Mouse (Mus musculus): ENCODE measurements around the gene Cuedc1. TPM values are rescaled to one million over a fixed set of nuclear protein-coding genes. Genes with fewer than 3 reads are reported as not detected.

The Cuedc1 gene
- polyA plus RNA-seq, 1 experiment from 2014 or later = 43.4 TPM

DNA sequence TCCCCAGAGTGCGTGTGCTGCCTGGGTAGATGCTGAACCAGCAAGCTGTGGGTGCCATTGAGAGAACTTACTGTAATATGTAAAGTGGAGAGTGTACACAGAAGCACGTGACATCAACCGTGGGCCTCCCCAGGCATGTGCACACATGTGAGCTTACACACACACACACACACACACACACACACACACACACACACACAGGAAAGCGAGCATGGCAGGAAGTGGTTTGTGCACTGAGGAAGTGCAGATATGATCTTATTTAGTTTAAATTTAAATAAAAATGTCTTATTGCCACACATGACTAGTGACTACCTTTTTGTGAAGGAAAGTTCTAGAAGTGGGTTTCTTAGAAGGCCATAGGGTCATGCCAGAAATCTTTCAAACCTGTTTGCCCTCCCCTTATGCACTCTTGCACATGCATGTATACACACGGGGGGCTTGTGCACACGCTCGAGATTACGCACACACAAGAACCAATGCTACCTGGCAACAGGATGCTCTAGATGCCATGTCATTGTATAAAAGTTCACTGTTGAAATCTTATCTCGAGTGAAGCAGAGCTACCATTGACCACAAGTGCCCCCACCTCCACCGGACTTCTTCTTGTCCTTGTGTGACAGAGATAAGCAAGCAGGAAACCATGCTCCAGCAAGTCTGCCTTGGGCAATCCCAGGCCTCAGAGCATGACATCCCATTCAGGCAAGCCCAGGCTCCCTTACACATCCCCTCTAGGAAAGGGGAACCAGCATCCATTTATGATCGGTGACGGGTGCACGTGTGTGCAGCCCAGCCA, 47.6 kb downstream of the Cuedc1 start:
- no peaks in the 10 kb centered on the region for H3K9me3 ChIP-seq
- no peak for ATAC-seq (replicated peaks)
- no peak overlapping the region for H3K9ac ChIP-seq (replicated peaks)
- 89% methylated on average over 13 of the region's 13 CpGs for WGBS
- H3K4me1 ChIP-seq = peaks cover 32% of the 10 kb centered on the region
- no peaks in the 10 kb centered on the region for H3K27me3 ChIP-seq
- 0 out of 2 replicates have a peak, but pooled peaks cover 4% of the 10 kb centered on the region for H3K36me3 ChIP-seq
- H3K27ac ChIP-seq (replicated peaks) = no peak overlapping the region
- no peak overlapping the region for H3K4me3 ChIP-seq
- H3K4me2 ChIP-seq (replicated peaks) = no peak overlapping the region

DNA sequence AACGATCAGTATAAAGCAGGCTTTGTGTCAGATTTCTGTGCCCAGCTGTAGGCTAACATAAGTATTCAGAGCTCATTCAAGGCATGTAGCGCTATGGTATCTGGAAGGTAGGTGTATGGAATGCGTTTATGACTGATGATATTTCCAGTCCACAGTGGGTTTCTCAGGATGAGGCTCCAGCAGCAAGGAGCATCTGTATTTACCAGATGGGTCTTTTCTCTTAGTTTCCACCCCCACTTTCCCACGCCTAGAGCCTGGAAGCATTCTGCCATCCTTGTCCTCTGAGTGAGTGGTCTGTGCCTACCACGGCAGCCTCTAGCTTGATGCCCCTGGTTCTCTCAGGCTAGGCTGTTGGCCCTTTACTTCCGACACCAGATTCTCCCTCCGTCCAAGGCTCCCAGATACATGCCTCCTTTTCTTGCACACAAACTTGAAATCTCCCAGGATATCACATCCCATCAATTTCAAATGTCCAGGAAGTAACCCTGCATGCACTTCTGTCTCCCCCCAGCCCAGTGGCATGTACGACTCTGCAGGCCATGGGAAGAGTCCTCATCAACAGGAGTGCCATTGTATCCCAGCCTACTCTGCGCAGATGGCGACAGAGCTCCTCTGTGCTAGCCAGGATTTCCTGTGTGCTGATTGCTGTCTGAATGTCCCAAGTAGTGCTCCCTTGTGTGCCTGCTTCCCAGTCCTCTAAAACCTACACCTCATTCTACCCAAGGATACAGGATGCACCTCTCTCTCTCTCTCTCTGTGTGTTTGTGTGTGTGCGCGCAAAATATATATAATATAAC, 48.6 kb downstream of the Cuedc1 start:
- H3K4me1 ChIP-seq = peaks cover 32% of the 10 kb centered on the region

DNA sequence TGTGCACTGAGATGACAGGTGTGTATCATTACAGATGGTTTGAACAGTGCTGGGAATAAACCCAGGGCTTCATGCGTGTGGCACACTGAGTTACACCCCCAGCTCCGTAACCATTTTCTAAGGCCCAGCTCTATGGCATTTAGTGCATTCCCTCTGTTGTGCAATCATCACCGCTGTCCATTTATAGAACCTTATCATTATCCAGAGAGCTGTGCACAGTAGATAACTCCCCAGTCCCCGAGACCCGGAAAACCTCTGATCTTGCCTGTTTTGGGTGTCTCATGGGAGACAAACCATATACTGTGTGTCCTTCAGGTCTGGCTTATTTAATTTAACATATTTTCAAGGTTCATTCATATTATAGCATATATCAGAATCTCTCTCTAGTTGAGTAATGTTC, 49.5 kb downstream of the Cuedc1 start:
- no peak overlapping the region for H3K4me3 ChIP-seq
- H3K4me2 ChIP-seq (replicated peaks) = no peak overlapping the region
- no peaks in the 10 kb centered on the region for H3K27me3 ChIP-seq
- peaks cover 34% of the 10 kb centered on the region for H3K4me1 ChIP-seq
- ATAC-seq (replicated peaks) = no peak
- H3K27ac ChIP-seq (replicated peaks) = no peak overlapping the region
- no peak overlapping the region for H3K9ac ChIP-seq (replicated peaks)
- H3K36me3 ChIP-seq = 0 out of 2 replicates have a peak, but pooled peaks cover 4% of the 10 kb centered on the region
- H3K9me3 ChIP-seq = no peaks in the 10 kb centered on the region
- 89% methylated on average over 5 of the region's 5 CpGs for WGBS

More for the DNA sequence above, 48.6 kb downstream of the Cuedc1 start:
- H3K27ac ChIP-seq (replicated peaks) = no peak overlapping the region
- H3K9me3 ChIP-seq = no peaks in the 10 kb centered on the region
- no peak overlapping the region for H3K4me2 ChIP-seq (replicated peaks)
- no peak for ATAC-seq (replicated peaks)
- no peak overlapping the region for H3K4me3 ChIP-seq
- H3K9ac ChIP-seq (replicated peaks) = no peak overlapping the region
- H3K36me3 ChIP-seq = 0 out of 2 replicates have a peak, but pooled peaks cover 4% of the 10 kb centered on the region
- WGBS = 72% methylated on average over 12 of the region's 12 CpGs
- no peaks in the 10 kb centered on the region for H3K27me3 ChIP-seq

DNA sequence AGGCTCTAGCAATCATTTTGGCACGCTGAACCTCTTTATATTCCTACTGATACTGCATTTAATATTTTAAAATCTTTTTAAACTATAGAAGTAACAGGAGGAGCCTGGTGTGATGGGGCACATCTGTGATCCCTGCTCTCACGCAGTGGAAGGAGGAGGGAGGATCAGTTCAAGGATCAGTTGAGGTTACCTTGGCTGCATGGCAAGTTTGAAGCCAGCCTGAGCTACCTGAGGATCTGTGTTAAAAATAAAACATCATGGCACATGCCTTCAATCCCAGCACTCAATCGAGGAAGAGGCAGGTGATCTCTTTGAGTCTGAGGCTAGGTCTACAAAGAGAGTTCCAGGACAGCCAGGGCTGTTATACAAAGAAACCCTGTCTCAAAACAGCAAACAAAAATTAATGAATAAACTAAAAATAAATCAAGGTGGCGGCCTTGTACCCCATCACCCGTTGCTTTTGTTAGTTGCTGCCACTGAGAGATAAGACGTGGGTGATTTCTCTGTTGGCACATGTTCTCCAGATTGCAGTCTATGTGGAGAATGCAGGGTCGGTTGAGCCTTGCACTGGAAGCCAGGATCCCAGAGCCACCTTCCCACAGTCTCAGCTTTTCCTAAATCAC, 50.3 kb downstream of the Cuedc1 start:
- 42% methylated on average over 7 of the region's 7 CpGs for WGBS
- no peak overlapping the region for H3K4me2 ChIP-seq (replicated peaks)
- 0 out of 2 replicates have a peak overlapping the region, but pooled peaks have one; percentile 41 for H3K27ac ChIP-seq (replicated peaks)
- no peaks in the 10 kb centered on the region for H3K27me3 ChIP-seq
- no peak for ATAC-seq (replicated peaks)
- H3K4me1 ChIP-seq = peaks cover 33% of the 10 kb centered on the region
- H3K9ac ChIP-seq (replicated peaks) = no peak overlapping the region
- H3K4me3 ChIP-seq = no peak overlapping the region
- H3K36me3 ChIP-seq = 0 out of 2 replicates have a peak, but pooled peaks cover 2% of the 10 kb centered on the region
- no peaks in the 10 kb centered on the region for H3K9me3 ChIP-seq

DNA sequence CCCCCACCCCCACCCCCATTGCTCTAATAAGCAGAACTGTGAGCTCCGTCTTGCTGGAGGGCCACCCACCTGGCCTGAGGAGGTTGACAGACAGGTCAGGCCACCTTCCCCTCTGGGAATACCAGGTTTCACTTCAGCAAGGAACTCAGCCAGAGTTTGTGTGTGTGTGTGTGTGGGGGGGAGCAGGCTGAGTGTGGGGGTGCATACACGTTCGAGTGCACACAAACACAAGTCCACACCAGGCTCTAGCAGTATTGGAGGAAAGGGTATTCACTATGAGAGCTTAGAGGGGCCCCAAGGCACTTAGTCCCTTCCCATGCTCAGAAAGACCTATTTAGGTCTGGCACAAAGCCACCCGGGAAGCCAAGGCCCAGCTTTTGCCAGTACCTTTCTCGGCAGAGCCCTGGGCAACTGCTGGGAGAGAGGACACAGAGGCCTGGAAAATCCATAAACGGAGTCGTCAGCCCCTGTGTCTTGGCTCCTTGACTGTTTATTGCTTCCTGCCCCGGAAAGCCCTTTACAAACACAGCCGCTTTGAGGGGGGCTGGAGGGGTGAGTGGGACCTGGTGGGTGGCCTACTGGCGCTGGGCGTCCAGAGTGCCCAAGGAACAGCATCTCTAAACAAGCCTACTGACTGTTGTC, 50.9 kb downstream of the Cuedc1 start:
- H3K4me2 ChIP-seq (replicated peaks) = no peak overlapping the region
- peak; percentile 51 for ATAC-seq (replicated peaks)
- H3K27ac ChIP-seq (replicated peaks) = peak overlapping the region; percentile 41
- no peak overlapping the region for H3K9ac ChIP-seq (replicated peaks)
- no peaks in the 10 kb centered on the region for H3K9me3 ChIP-seq
- H3K4me3 ChIP-seq = no peak overlapping the region
- H3K4me1 ChIP-seq = peaks cover 33% of the 10 kb centered on the region
- H3K27me3 ChIP-seq = no peaks in the 10 kb centered on the region
- 4% methylated on average over 11 of the region's 11 CpGs for WGBS
- H3K36me3 ChIP-seq = no peaks in the 10 kb centered on the region

DNA sequence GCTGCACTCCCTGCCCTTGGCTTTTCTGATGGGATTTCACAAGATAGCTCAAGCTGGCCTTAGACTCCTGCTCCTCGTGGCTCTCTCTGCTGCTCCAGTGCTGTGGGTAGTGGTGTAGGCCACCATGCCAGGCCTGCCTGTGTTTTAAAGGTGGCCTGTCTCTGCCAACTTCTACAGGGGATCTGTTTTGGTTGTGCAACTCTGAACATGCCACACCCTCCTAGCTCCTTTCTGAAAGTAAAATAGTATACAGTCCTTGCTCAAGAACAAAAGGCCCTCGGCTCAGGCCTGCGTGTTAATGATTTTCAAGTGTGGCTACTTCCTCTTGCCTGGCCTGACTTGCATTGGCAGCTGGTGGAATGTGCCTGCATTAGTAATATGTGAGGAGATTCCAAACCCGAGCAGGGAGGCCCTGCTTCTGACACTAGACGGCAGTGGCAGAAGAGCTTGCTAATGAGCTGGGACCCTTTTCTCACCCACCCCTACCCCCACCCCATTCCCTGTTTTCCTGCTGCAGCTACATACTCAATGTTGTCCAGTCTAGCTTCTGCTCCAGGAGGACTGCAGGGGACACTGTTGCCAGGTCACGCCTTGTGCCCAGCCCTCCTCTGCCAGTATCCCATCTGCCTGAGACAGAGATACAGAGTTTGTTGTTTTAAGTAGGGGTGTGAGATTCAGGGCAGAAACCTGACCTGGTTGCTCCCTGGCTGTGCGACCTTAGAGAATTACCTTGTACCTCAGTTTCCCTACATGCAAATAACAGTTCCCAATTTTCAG, 53.7 kb downstream of the Cuedc1 start:
- WGBS = 31% methylated on average over 7 of the region's 7 CpGs
- Histone ChIP-seq H3K27me3 (no peaks in the 10 kb centered on the region), H3K9me3 (no peaks in the 10 kb centered on the region), H3K4me1 (peaks cover 38% of the 10 kb centered on the region), H3K4me2 (replicated peaks) (no peak overlapping the region), H3K36me3 (no peaks in the 10 kb centered on the region), H3K27ac (replicated peaks) (peak overlapping the region; percentile 49; the same call in 1 of the 2 replicates), H3K9ac (replicated peaks) (no peak overlapping the region), H3K4me3 (no peak overlapping the region)
- no peak for ATAC-seq (replicated peaks)

DNA sequence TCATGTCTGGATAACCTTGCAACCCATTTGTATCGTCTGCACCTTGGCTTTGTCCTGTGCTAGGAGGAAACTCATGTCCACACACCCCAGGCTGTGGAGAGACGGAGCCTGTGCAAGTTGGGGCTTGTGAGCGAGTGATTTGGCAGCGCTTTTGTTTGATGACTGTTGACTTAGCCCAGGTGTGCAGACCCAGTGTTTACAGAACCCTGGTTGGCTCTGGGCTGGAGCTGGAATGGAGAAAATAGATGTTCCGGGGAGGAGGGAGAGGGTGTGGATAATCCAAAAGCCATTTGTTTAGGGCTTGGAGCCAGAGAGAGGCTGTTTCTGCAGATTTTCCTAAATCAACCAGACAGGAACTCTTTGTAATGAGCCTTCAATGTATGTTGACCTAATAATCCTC, 56.0 kb downstream of the Cuedc1 start:
- Histone ChIP-seq H3K36me3 (no peaks in the 10 kb centered on the region), H3K27me3 (no peaks in the 10 kb centered on the region), H3K4me1 (peaks cover 34% of the 10 kb centered on the region), H3K4me3 (no peak overlapping the region), H3K27ac (replicated peaks) (no peak overlapping the region), H3K9me3 (no peaks in the 10 kb centered on the region), H3K4me2 (replicated peaks) (no peak overlapping the region), H3K9ac (replicated peaks) (no peak overlapping the region)
- WGBS = 78% methylated on average over 5 of the region's 5 CpGs
- ATAC-seq (replicated peaks) = no peak

DNA sequence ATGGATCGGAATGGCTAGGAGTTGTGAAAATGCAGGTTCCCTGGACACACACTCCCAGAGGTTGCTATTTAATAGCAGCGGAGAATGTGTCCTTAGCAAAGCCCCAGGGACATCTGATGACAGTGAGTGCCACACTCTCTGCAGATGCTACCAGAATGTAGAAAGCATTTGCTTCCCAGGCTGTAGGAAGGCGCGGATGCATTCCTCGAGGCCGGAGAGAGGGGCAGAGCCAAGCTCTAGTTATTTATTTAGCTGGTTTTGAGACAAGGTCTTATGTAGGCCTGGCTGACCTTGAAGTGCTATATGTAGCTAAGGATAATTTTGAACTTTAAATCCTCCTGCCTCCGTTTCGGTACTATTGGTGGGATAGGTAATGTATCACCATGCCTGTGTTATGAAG, 56.6 kb downstream of the Cuedc1 start:
- H3K4me2 ChIP-seq (replicated peaks) = no peak overlapping the region
- no peak for ATAC-seq (replicated peaks)
- no peaks in the 10 kb centered on the region for H3K36me3 ChIP-seq
- H3K27me3 ChIP-seq = no peaks in the 10 kb centered on the region
- H3K9me3 ChIP-seq = no peaks in the 10 kb centered on the region
- WGBS = 84% methylated on average over 8 of the region's 8 CpGs
- H3K4me1 ChIP-seq = peaks cover 35% of the 10 kb centered on the region
- H3K27ac ChIP-seq (replicated peaks) = no peak overlapping the region
- H3K9ac ChIP-seq (replicated peaks) = no peak overlapping the region
- H3K4me3 ChIP-seq = no peak overlapping the region

DNA sequence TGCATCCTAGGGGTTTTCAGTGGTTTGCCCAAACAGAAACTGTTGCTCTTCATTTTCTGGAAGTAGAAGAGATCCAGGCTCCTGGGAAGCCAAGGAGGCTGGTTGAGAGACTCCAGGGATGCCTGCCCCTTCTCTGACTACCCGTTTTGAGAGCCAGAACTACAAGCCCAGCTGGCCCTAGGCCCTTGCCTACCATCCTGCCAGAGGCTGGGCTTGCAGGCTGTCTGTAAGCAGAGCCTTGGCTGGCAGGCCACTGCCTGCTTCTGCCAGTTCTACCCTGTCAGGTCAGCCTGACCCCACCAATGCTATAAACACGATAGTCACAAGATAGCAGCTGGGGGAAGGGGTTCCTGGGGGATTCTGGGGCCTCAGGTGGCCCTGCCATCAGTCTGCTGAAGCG, 57.6 kb downstream of the Cuedc1 start:
- Histone ChIP-seq H3K4me2 (replicated peaks) (no peak overlapping the region), H3K9ac (replicated peaks) (no peak overlapping the region), H3K27me3 (no peaks in the 10 kb centered on the region), H3K27ac (replicated peaks) (no peak overlapping the region), H3K9me3 (no peaks in the 10 kb centered on the region), H3K4me3 (no peak overlapping the region), H3K36me3 (no peaks in the 10 kb centered on the region), H3K4me1 (peaks cover 38% of the 10 kb centered on the region)
- WGBS = 68% methylated on average over 3 of the region's 3 CpGs
- no peak for ATAC-seq (replicated peaks)

DNA sequence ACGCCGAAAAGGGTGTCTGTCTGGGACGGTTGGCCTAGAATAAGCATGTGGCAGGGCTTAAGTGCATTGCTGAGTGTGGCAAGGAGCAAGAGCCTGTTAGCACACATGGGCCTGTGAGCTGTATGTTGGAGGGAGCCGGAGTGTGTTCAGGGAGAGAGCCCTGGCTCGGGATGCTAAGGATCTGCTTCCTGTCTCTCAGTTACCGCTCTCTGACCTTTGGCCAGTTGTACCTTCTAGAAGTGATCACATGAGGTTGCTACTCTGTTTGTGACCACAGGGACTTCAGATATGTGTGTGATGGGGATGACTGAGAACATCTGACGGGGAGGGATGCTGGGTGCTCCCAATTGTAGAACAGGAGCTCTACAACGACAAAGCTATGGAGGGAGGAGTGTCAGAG, 58.1 kb downstream of the Cuedc1 start:
- 76% methylated on average over 8 of the region's 8 CpGs for WGBS
- no peak for ATAC-seq (replicated peaks)
- no peak overlapping the region for H3K9ac ChIP-seq (replicated peaks)
- no peak overlapping the region for H3K4me3 ChIP-seq
- H3K27me3 ChIP-seq = no peaks in the 10 kb centered on the region
- H3K36me3 ChIP-seq = no peaks in the 10 kb centered on the region
- H3K9me3 ChIP-seq = no peaks in the 10 kb centered on the region
- H3K4me1 ChIP-seq = peaks cover 42% of the 10 kb centered on the region
- no peak overlapping the region for H3K27ac ChIP-seq (replicated peaks)
- no peak overlapping the region for H3K4me2 ChIP-seq (replicated peaks)

DNA sequence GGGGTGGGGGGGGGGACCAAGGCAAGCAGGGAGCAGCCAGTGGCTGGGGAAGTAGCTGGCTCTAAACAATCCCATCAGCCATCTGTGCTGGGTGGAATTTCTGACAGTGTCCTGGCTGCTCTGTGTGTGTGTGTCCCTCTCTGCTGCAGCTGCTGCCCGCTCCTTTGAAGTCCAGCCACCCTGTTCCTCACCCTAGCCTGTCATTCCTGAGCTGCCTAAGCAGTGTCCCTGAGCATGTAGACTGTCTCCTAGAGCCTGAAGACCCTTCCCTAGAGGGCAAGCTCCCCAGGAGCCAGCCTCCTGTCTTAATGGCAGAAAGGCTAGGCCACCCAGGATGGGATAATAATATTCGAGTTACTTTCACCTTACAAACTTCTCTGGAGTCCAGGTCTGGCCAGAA, 58.5 kb downstream of the Cuedc1 start:
- Histone ChIP-seq H3K27ac (replicated peaks) (no peak overlapping the region), H3K4me3 (no peak overlapping the region), H3K4me1 (peaks cover 41% of the 10 kb centered on the region), H3K36me3 (no peaks in the 10 kb centered on the region), H3K9ac (replicated peaks) (no peak overlapping the region), H3K27me3 (no peaks in the 10 kb centered on the region), H3K4me2 (replicated peaks) (no peak overlapping the region), H3K9me3 (no peaks in the 10 kb centered on the region)
- 51% methylated on average over 2 of the region's 2 CpGs for WGBS
- no peak for ATAC-seq (replicated peaks)
